Mouse (Mus musculus): Measurements from ENCODE around the gene Tcf7l1.

DNA sequence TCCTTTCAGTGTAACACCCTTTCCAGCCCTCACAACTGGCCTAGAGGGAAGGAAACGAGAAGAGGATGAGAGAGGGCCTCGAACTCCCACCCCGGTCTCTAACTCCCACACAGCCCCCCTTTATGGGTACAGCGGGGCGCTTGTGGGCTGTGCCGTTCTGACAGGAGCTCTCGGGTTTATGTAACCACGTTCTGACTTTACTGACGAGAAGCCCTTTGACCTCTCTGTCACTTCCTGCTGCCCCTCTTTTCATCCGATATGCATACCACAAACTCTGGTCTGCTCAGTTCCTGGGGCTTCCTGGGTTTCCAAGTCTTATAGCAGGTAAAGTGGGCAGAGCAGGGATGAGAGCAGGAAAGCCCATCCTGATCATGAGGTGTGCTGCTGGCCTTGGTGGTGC is 154.7 kb downstream of the Tcf7l1 start:
- TF ChIP-seq EP300 (IDR thresholded peaks at IDR 0.05; ENCODE audit: low read depth) (no peak), CTCF (IDR thresholded peaks at IDR 0.05; ENCODE audit: low read depth) (no peak)
